Mouse (Mus musculus): ENCODE measurements around the gene Hsf2bp. TPM values are rescaled to one million over a fixed set of nuclear protein-coding genes. Genes with fewer than 3 reads are reported as not detected.
A peak's percentile ranks its signal among the peaks of the same experiment; 100 is the strongest.

The Hsf2bp gene
- polyA plus RNA-seq, 1 experiment from 2014 or later = 0.42 TPM

DNA sequence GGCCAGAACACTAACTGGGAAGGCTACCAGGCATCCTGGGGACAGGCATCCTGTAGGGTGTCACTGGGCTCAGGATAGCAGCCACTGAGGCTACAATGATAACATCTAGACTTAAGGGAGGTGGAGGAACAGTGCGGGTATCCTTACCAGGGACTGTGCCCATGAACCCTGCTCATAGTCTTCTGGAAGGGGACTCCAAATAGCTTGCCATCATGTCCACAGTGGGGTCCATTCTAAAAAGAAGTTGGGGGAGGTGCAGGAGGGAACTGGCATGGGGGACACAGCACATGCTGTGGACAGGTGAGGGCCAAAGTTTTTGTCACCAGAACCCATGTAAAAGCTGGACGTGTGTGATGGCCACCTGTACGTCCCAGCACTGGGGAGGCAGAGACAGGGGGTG, 129.7 kb downstream of the Hsf2bp start:
- H3K9ac ChIP-seq (replicated peaks) = no peak overlapping the region
- H3K4me3 ChIP-seq (ENCODE audit: low read depth, low read length) = no peak overlapping the region
- no peak overlapping the region for H3K4me2 ChIP-seq (ENCODE audit: low read depth, low read length)
- H3K36me3 ChIP-seq (replicated peaks; ENCODE audit: insufficient read depth, low read length) = no peaks in the 10 kb centered on the region
- H3K27me3 ChIP-seq (ENCODE audit: insufficient read depth, low read length) = no peaks in the 10 kb centered on the region
- TF ChIP-seq CTCF (IDR thresholded peaks at IDR 0.05; ENCODE audit: low read depth) = no peak
- TF ChIP-seq EP300 (IDR thresholded peaks at IDR 0.05; ENCODE audit: low read depth) = no peak
- peaks cover 24% of the 10 kb centered on the region for H3K4me1 ChIP-seq (ENCODE audit: insufficient read depth)
- DNase-seq (no peak), ATAC-seq (no peak)
- no peaks in the 10 kb centered on the region for H3K9me3 ChIP-seq (ENCODE audit: low read length)
- WGBS (ENCODE audit: insufficient replicate concordance) = 89% methylated on average over 3 of the region's 3 CpGs
- H3K27ac ChIP-seq (ENCODE audit: low read depth) = peak overlapping the region; percentile 85

GRCm38 (mm10) chr17:31905791-31906211, 130.3 kb downstream of the Hsf2bp start:
- DNase-seq = peak; percentile 63

DNA sequence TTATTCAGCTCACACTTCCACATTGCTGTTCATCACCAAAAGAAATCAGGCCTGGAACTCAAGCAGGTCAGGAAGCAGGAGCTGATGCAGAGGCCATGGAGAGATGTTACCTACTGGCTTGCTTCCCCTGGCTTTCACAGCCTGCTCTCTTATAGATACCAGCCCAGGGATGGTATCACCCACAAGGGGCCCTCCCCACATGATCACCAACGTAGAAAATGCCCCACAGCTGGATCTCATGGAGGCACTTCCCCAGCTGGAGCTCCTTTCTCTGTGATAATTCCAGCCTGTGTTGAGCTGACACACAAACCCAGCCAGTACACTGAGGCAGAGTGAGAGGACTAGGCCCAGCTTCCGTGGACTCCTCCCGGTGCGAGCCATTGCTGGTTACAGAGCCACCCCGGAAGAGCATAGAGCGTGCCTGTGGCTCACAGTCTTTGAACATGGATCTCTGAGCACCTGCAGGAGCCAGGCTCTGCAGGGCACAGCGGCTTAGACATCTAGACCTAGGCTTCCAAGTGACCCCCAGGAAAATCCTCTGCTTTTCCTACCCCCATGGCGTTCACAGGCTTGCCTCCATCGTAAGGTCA, 130.9 kb downstream of the Hsf2bp start:
- Histone ChIP-seq H3K27ac (ENCODE audit: low read depth) (peak overlapping the region; percentile 85), H3K4me2 (ENCODE audit: low read depth, low read length) (no peak overlapping the region), H3K27me3 (ENCODE audit: insufficient read depth, low read length) (no peaks in the 10 kb centered on the region), H3K4me3 (ENCODE audit: low read depth, low read length) (no peak overlapping the region), H3K9me3 (ENCODE audit: low read length) (no peaks in the 10 kb centered on the region), H3K36me3 (replicated peaks; ENCODE audit: insufficient read depth, low read length) (no peaks in the 10 kb centered on the region), H3K9ac (replicated peaks) (no peak overlapping the region), H3K4me1 (ENCODE audit: insufficient read depth) (peaks cover 25% of the 10 kb centered on the region)
- no peak for TF ChIP-seq CTCF (IDR thresholded peaks at IDR 0.05; ENCODE audit: low read depth)
- DNase-seq (no peak), ATAC-seq (no peak; the same call in 1 of the 2 replicates)
- 68% methylated on average over 9 of the region's 9 CpGs for WGBS (ENCODE audit: insufficient replicate concordance)

More at GRCm38 (mm10) chr17:31905791-31906211, 130.3 kb downstream of the Hsf2bp start:
- no peaks in the 10 kb centered on the region for H3K27me3 ChIP-seq (ENCODE audit: insufficient read depth, low read length)
- peak overlapping the region; percentile 85 for H3K27ac ChIP-seq (ENCODE audit: low read depth)
- no peaks in the 10 kb centered on the region for H3K9me3 ChIP-seq (ENCODE audit: low read length)
- no peak overlapping the region for H3K4me2 ChIP-seq (ENCODE audit: low read depth, low read length)
- peaks cover 25% of the 10 kb centered on the region for H3K4me1 ChIP-seq (ENCODE audit: insufficient read depth)
- H3K4me3 ChIP-seq (ENCODE audit: low read depth, low read length) = no peak overlapping the region
- TF ChIP-seq EP300 (IDR thresholded peaks at IDR 0.05; ENCODE audit: low read depth) = peak; percentile 78
- no peak for TF ChIP-seq CTCF (IDR thresholded peaks at IDR 0.05; ENCODE audit: low read depth)
- peak; percentile 68 for ATAC-seq
- H3K9ac ChIP-seq (replicated peaks) = no peak overlapping the region
- no peaks in the 10 kb centered on the region for H3K36me3 ChIP-seq (replicated peaks; ENCODE audit: insufficient read depth, low read length)
- 37% methylated on average over 10 of the region's 10 CpGs for WGBS (ENCODE audit: insufficient replicate concordance)

DNA sequence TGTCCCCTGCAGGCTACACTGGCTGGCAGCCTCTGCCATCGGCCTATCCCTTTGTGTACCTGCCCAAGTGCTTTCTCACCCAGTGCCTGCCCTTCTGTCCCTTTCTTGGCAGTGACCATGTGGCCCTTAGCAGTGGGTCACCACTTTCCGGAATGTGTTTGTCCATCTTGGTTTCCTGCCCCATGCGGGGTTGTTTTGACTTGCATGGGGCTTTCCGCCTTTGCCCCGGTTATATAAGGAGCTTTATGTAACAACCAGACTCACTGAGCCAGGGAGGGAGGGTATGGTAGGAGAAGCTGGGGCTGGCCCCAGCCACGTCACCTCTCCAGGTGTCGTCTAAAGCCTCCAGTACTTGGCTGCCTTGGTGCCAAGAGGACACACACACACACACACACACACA, 132.1 kb downstream of the Hsf2bp start:
- Histone ChIP-seq H3K4me2 (ENCODE audit: low read depth, low read length) (no peak overlapping the region), H3K27ac (ENCODE audit: low read depth) (peak overlapping the region; percentile 85; the same call in 1 of the 2 replicates), H3K36me3 (replicated peaks; ENCODE audit: insufficient read depth, low read length) (no peaks in the 10 kb centered on the region), H3K9me3 (ENCODE audit: low read length) (no peaks in the 10 kb centered on the region), H3K9ac (replicated peaks) (no peak overlapping the region), H3K27me3 (ENCODE audit: insufficient read depth, low read length) (no peaks in the 10 kb centered on the region), H3K4me3 (ENCODE audit: low read depth, low read length) (no peak overlapping the region), H3K4me1 (ENCODE audit: insufficient read depth) (peaks cover 25% of the 10 kb centered on the region)
- WGBS (ENCODE audit: insufficient replicate concordance) = 79% methylated on average over 7 of the region's 7 CpGs
- ATAC-seq = no peak
- no peak for DNase-seq
- TF ChIP-seq EP300 (IDR thresholded peaks at IDR 0.05; ENCODE audit: low read depth) = no peak
- TF ChIP-seq CTCF (IDR thresholded peaks at IDR 0.05; ENCODE audit: low read depth) = no peak

DNA sequence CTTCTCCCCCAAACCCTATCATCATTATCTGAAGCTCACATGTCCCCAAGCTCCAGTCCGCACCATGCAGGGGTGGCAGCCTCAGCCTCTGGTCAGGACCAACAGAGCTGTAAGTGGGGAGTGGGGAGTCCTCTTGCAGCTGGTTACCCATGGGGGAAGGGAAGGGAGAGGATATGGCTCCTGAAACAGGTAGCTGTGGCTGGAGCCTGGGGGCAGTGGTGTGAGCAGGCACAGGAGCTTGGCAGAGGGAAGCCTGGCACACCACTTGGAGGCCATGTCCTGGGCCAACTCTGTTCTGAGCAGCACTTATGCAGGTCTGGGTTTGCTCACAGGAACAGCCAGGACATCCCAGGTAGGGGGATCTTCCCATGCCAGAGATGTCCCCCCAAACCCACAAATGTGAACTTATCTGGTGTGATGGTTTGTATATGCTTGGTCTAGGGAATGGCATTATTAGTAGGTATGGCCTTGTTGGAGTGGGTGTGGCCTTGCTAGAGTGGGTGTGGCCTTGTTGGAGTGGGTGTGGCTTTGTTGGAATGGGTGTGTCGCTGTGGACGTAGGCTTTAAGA, 133.4 kb downstream of the Hsf2bp start:
- Histone ChIP-seq H3K36me3 (replicated peaks; ENCODE audit: insufficient read depth, low read length) (no peaks in the 10 kb centered on the region), H3K9me3 (ENCODE audit: low read length) (no peaks in the 10 kb centered on the region), H3K27ac (ENCODE audit: low read depth) (no peak overlapping the region), H3K4me2 (ENCODE audit: low read depth, low read length) (no peak overlapping the region), H3K9ac (replicated peaks) (no peak overlapping the region), H3K4me3 (ENCODE audit: low read depth, low read length) (no peak overlapping the region), H3K4me1 (ENCODE audit: insufficient read depth) (peaks cover 25% of the 10 kb centered on the region), H3K27me3 (ENCODE audit: insufficient read depth, low read length) (no peaks in the 10 kb centered on the region)
- no peak for TF ChIP-seq CTCF (IDR thresholded peaks at IDR 0.05; ENCODE audit: low read depth)
- TF ChIP-seq EP300 (IDR thresholded peaks at IDR 0.05; ENCODE audit: low read depth) = no peak
- no peak for DNase-seq
- ATAC-seq = no peak
- 76% methylated on average over 3 of the region's 3 CpGs for WGBS (ENCODE audit: insufficient replicate concordance)

GRCm38 (mm10) chr17:31901461-31902204, 134.5 kb downstream of the Hsf2bp start:
- Histone ChIP-seq H3K36me3 (replicated peaks; ENCODE audit: insufficient read depth, low read length) (no peaks in the 10 kb centered on the region), H3K27ac (ENCODE audit: low read depth) (peak overlapping the region; percentile 87), H3K4me3 (ENCODE audit: low read depth, low read length) (no peak overlapping the region), H3K4me2 (ENCODE audit: low read depth, low read length) (peak overlapping the region; percentile 32; the same call in 1 of the 2 replicates), H3K9me3 (ENCODE audit: low read length) (no peaks in the 10 kb centered on the region), H3K27me3 (ENCODE audit: insufficient read depth, low read length) (no peaks in the 10 kb centered on the region), H3K9ac (replicated peaks) (no peak overlapping the region; the same call in 1 of the 2 replicates), H3K4me1 (ENCODE audit: insufficient read depth) (peaks cover 24% of the 10 kb centered on the region)
- peak; percentile 43 for DNase-seq
- TF ChIP-seq EP300 (IDR thresholded peaks at IDR 0.05; ENCODE audit: low read depth) (peak; percentile 78), CTCF (IDR thresholded peaks at IDR 0.05; ENCODE audit: low read depth) (no peak)
- peak; percentile 83 for ATAC-seq
- 38% methylated on average over 11 of the region's 11 CpGs for WGBS (ENCODE audit: insufficient replicate concordance)
